Mouse (Mus musculus) bone marrow macrophage, adult 2 months (primary cell): ENCODE data around the gene Zfp473. TPM values are rescaled to one million over a fixed set of nuclear protein-coding genes. Genes with fewer than 3 reads are reported as not detected.
A peak's percentile ranks its signal among the peaks of the same experiment; 100 is the strongest.
"Not testable (repeated sequence)": the region's sequence is repeated elsewhere in the genome, so short reads cannot be mapped to it uniquely, and the experiment has no call there.

Experiments
- H3K27ac ChIP-seq: 2 replicates; pipeline ENCODE4 v1.5.1; 2012; ENCODE audit warnings: low read depth, low read length; ENCODE audit not compliant: insufficient read depth
- H3K4me1 ChIP-seq: 2 replicates; pipeline ENCODE4 v1.6.1; 2012; ENCODE audit warnings: low read length; ENCODE audit not compliant: control insufficient read depth, insufficient read depth
- H3K4me3 ChIP-seq: 2 replicates; pipeline ENCODE4 v1.5.1; 2012; ENCODE audit warnings: mild to moderate bottlenecking, low read length, moderate library complexity; ENCODE audit not compliant: insufficient read depth
- CTCF ChIP-seq: IDR thresholded peaks from 2 replicates; pipeline ENCODE4 v1.5.1; 2012; ENCODE audit warnings: low read depth, mild to moderate bottlenecking, low read length, moderate library complexity
- POLR2A ChIP-seq: IDR thresholded peaks from 2 replicates; pipeline ENCODE4 v1.6.1; 2012; ENCODE audit warnings: mild to moderate bottlenecking, low read depth, low read length, borderline replicate concordance
- polyA plus RNA-seq: library from polyadenylated mRNA; stranded (reverse); fragments of >200 nt; gene quantifications from 2 replicates; pipeline ENCODE4 v1.2.4, GENCODE M21; 2012; ENCODE audit not compliant: missing spikeins, insufficient read depth, insufficient read length

Zfp473 gene
- polyA plus RNA-seq, result 0.71 and 0.81 TPM in 2 replicates

GRCm38 (mm10) chr7:44750950-44751349, at the start of gene Zfp473:
Zfp473 (minus strand) TSS chr7:44751050.
- H3K4me3 ChIP-seq, H3K27ac ChIP-seq: not testable (repeated sequence)
- peaks cover 47% of the 10 kb centered on the region for H3K4me1 ChIP-seq

- no peak overlapping the region for H3K4me3 ChIP-seq
- peaks cover 7% of the 10 kb centered on the region for H3K4me1 ChIP-seq
- peak overlapping the region; percentile 76 for H3K27ac ChIP-seq
- TF ChIP-seq POLR2A (no peak), CTCF (no peak)
These were observed 41.9 kb upstream of the Zfp473 start for GRCm38 (mm10) chr7:44792781-44793180.

GRCm38 (mm10) chr7:44790066-44790465, 39.2 kb upstream of the Zfp473 start:
- H3K27ac ChIP-seq, result no peak overlapping the region
- H3K4me3 ChIP-seq, result no peak overlapping the region
- TF ChIP-seq CTCF, result no peak
- TF ChIP-seq POLR2A, result no peak
- peaks cover 7% of the 10 kb centered on the region for H3K4me1 ChIP-seq

- TF ChIP-seq POLR2A (no peak), CTCF (no peak)
- Histone ChIP-seq H3K27ac (no peak overlapping the region), H3K4me1 (peaks cover 7% of the 10 kb centered on the region), H3K4me3 (no peak overlapping the region)
These were observed 38.7 kb upstream of the Zfp473 start for GRCm38 (mm10) chr7:44789531-44789930.

- Histone ChIP-seq H3K4me1 (peaks cover 6% of the 10 kb centered on the region), H3K27ac (no peak overlapping the region), H3K4me3 (no peak overlapping the region)
- no peak for TF ChIP-seq CTCF
- TF ChIP-seq POLR2A, result no peak
These were observed 29.3 kb upstream of the Zfp473 start for GRCm38 (mm10) chr7:44780101-44780500.

GRCm38 (mm10) chr7:44776849-44777498, 26.1 kb upstream of the Zfp473 start:
- no peak overlapping the region for H3K4me3 ChIP-seq
- TF ChIP-seq CTCF (no peak), POLR2A (no peak)
- H3K27ac ChIP-seq, result no peak overlapping the region
- peaks cover 6% of the 10 kb centered on the region for H3K4me1 ChIP-seq

- H3K4me3 ChIP-seq, result no peak overlapping the region
- H3K27ac ChIP-seq, result no peak overlapping the region
- H3K4me1 ChIP-seq, result no peaks in the 10 kb centered on the region
- TF ChIP-seq POLR2A (no peak), CTCF (no peak)
These were observed 21.8 kb upstream of the Zfp473 start for GRCm38 (mm10) chr7:44772591-44773204.

- Histone ChIP-seq H3K27ac (no peak overlapping the region), H3K4me3 (no peak overlapping the region), H3K4me1 (no peaks in the 10 kb centered on the region)
- no peak for TF ChIP-seq CTCF
These were observed 19.3 kb upstream of the Zfp473 start for GRCm38 (mm10) chr7:44770046-44770578.

- H3K4me1 ChIP-seq, result no peaks in the 10 kb centered on the region
- TF ChIP-seq POLR2A, result no peak
- no peak for TF ChIP-seq CTCF
- no peak overlapping the region for H3K4me3 ChIP-seq
- H3K27ac ChIP-seq, result no peak overlapping the region
These were observed 17.3 kb upstream of the Zfp473 start for GRCm38 (mm10) chr7:44768129-44768528.

- Histone ChIP-seq H3K4me3 (no peak overlapping the region), H3K4me1 (peaks cover 11% of the 10 kb centered on the region), H3K27ac (no peak overlapping the region)
- TF ChIP-seq CTCF, result no peak
- no peak for TF ChIP-seq POLR2A
These were observed 9.5 kb upstream of the Zfp473 start for GRCm38 (mm10) chr7:44760366-44760765.
